Mouse (Mus musculus) MEL (cell line): ENCODE results near the gene Gm5868. TPM values are rescaled to one million over a fixed set of nuclear protein-coding genes. Genes with fewer than 3 reads are reported as not detected.

Experiments
- DNase-seq: peaks from one replicate; pipeline ENCODE4 v3.0.0; 2011; ENCODE audit warnings: low read depth, low spot score
- H3K27ac ChIP-seq: 2 replicates; pipeline ENCODE4 v1.5.1; 2012; ENCODE audit warnings: low read depth, mild to moderate bottlenecking, control low read depth, low read length, moderate library complexity; ENCODE audit not compliant: control insufficient read depth
- H3K27me3 ChIP-seq, 2 experiments: fragments of 150-350 bp in 1 of 2; sonication (generic) in 1 of 2; 2 replicates each; pipeline ENCODE4 v1.6.1; 2012; ENCODE audit warnings: low read length in 2 of 2, mild to moderate bottlenecking in 2 of 2, improper control_type of control experiment in 1 of 2, moderate library complexity in 1 of 2; ENCODE audit not compliant: insufficient read depth in 2 of 2, control insufficient read depth in 1 of 2
- H3K36me3 ChIP-seq, 2 experiments: 2 replicates each; pipeline ENCODE4 v1.6.1; 2012 to 2014; ENCODE audit warnings: low read length in 2 of 2, improper control_type of control experiment in 1 of 2, inconsistent platforms in 1 of 2, mild to moderate bottlenecking in 1 of 2; ENCODE audit not compliant: insufficient read depth in 2 of 2, control insufficient read depth in 1 of 2
- H3K4me1 ChIP-seq, 2 experiments: fragments of 150-350 bp in 1 of 2; sonication (generic) in 1 of 2; 2 replicates each; pipeline ENCODE4 v1.6.1; 2012; ENCODE audit warnings: low read length in 2 of 2, improper control_type of control experiment in 1 of 2, mild to moderate bottlenecking in 1 of 2; ENCODE audit not compliant: insufficient read depth in 2 of 2, control insufficient read depth in 1 of 2
- H3K4me3 ChIP-seq, 2 experiments: fragments of 150-350 bp in 1 of 2; sonication (generic) in 1 of 2; 2 replicates each; pipeline ENCODE4 v1.5.1; 2012; ENCODE audit warnings: low read depth in 2 of 2, low read length in 2 of 2, mild to moderate bottlenecking in 2 of 2, moderate library complexity in 2 of 2, control low read depth in 1 of 2, improper control_type of control experiment in 1 of 2; ENCODE audit not compliant: control insufficient read depth in 1 of 2, insufficient read depth in 1 of 2
- H3K79me2 ChIP-seq: 2 replicates; pipeline ENCODE4 v1.6.1; 2012; ENCODE audit warnings: mild to moderate bottlenecking, low read length, moderate library complexity; ENCODE audit not compliant: control insufficient read depth, poor library complexity, insufficient read depth
- H3K9ac ChIP-seq: 2 replicates; pipeline ENCODE4 v1.6.1; 2012; ENCODE audit warnings: low read depth, mild to moderate bottlenecking, control low read depth, low read length, moderate library complexity; ENCODE audit not compliant: control insufficient read depth, poor library complexity, severe bottlenecking
- H3K9me3 ChIP-seq: fragments of 150-350 bp; sonication (generic); replicated peaks from 2 replicates; pipeline ENCODE4 v1.6.1; 2012; ENCODE audit warnings: mild to moderate bottlenecking, low read length, improper control_type of control experiment, moderate library complexity; ENCODE audit not compliant: insufficient read depth
- BHLHE40 ChIP-seq: IDR thresholded peaks from 2 replicates; pipeline ENCODE4 v1.6.1; 2012; ENCODE audit warnings: low read depth, mild to moderate bottlenecking, inconsistent platforms, low read length, improper control_type of control experiment, borderline replicate concordance
- CHD1 ChIP-seq: IDR thresholded peaks from 2 replicates; pipeline ENCODE4 v1.6.1; 2012; ENCODE audit warnings: low read depth, mild to moderate bottlenecking, inconsistent platforms, low read length, improper control_type of control experiment
- CHD2 ChIP-seq: IDR thresholded peaks from 2 replicates; pipeline ENCODE4 v1.6.1; 2011; ENCODE audit warnings: low read length, improper control_type of control experiment
- CTCF ChIP-seq, 3 experiments: IDR thresholded peaks in 2 of 3; conservative IDR thresholded peaks in 1 of 3; 2 replicates each; pipeline ENCODE4 v1.5.1; 2011 to 2012; ENCODE audit warnings: low read length in 3 of 3, low read depth in 2 of 3, mild to moderate bottlenecking in 2 of 3, improper control_type of control experiment in 1 of 3, inconsistent platforms in 1 of 3, mixed read lengths in 1 of 3, moderate library complexity in 1 of 3; ENCODE audit not compliant: control insufficient read depth in 1 of 3, insufficient read depth in 1 of 3, poor library complexity in 1 of 3, severe bottlenecking in 1 of 3
- E2F4 ChIP-seq: IDR thresholded peaks from 2 replicates; pipeline ENCODE4 v1.6.1; 2011; ENCODE audit warnings: low read depth, low read length, improper control_type of control experiment, borderline replicate concordance
- EP300 ChIP-seq, 2 experiments: IDR thresholded peaks; 2 replicates each; pipeline ENCODE4 v1.6.1; 2011; ENCODE audit warnings: improper control_type of control experiment in 2 of 2, low read length in 2 of 2, low read depth in 1 of 2, mild to moderate bottlenecking in 1 of 2
- ETS1 ChIP-seq: IDR thresholded peaks from 2 replicates; pipeline ENCODE4 v1.6.1; 2012; ENCODE audit warnings: low read depth, mild to moderate bottlenecking, inconsistent platforms, low read length, improper control_type of control experiment, moderate library complexity
- GABPA ChIP-seq: IDR thresholded peaks from 2 replicates; pipeline ENCODE4 v1.6.1; 2012; ENCODE audit warnings: low read depth, mild to moderate bottlenecking, inconsistent platforms, low read length, improper control_type of control experiment, moderate library complexity
- GATA1 ChIP-seq: IDR thresholded peaks from 2 replicates; pipeline ENCODE4 v1.6.1; 2011; ENCODE audit warnings: low read depth, low read length, improper control_type of control experiment
- HCFC1 ChIP-seq: IDR thresholded peaks from 2 replicates; pipeline ENCODE4 v1.6.1; 2012; ENCODE audit warnings: low read depth, mild to moderate bottlenecking, inconsistent platforms, low read length, improper control_type of control experiment, moderate library complexity
- KAT2A ChIP-seq: conservative IDR thresholded peaks from 2 replicates; pipeline ENCODE4 v1.6.1; 2012; ENCODE audit warnings: low read depth, low read length, improper control_type of control experiment, inconsistent platforms
- MAX ChIP-seq: IDR thresholded peaks from 2 replicates; pipeline ENCODE4 v1.6.1; 2011; ENCODE audit warnings: low read length, improper control_type of control experiment
- MAZ ChIP-seq: IDR thresholded peaks from 2 replicates; pipeline ENCODE4 v1.6.1; 2012; ENCODE audit warnings: low read depth, mild to moderate bottlenecking, inconsistent platforms, low read length, improper control_type of control experiment
- MXI1 ChIP-seq: IDR thresholded peaks from 2 replicates; pipeline ENCODE4 v1.6.1; 2011; ENCODE audit warnings: mild to moderate bottlenecking, low read depth, low read length, improper control_type of control experiment
- MYB ChIP-seq: IDR thresholded peaks from 2 replicates; pipeline ENCODE4 v1.6.1; 2011; ENCODE audit warnings: mild to moderate bottlenecking, low read depth, low read length, improper control_type of control experiment
- MYC ChIP-seq: IDR thresholded peaks from 2 replicates; pipeline ENCODE4 v1.6.1; 2011; ENCODE audit warnings: low read depth, mild to moderate bottlenecking, low read length, improper control_type of control experiment, moderate library complexity
- NELFE ChIP-seq: IDR thresholded peaks from 2 replicates; pipeline ENCODE4 v1.6.1; 2011; ENCODE audit warnings: low read depth, low read length, improper control_type of control experiment
- NRF1 ChIP-seq: IDR thresholded peaks from 2 replicates; pipeline ENCODE4 v1.6.1; 2014; ENCODE audit warnings: low read depth, mild to moderate bottlenecking, inconsistent platforms, low read length, improper control_type of control experiment, moderate library complexity; ENCODE audit not compliant: poor library complexity, insufficient read depth, severe bottlenecking
- POLR2A ChIP-seq, 2 experiments: IDR thresholded peaks; 2 replicates each; pipeline ENCODE4 v1.6.1; 2011 to 2012; ENCODE audit warnings: low read length in 2 of 2, mild to moderate bottlenecking in 2 of 2, control low read depth in 1 of 2, improper control_type of control experiment in 1 of 2, low read depth in 1 of 2, moderate library complexity in 1 of 2; ENCODE audit not compliant: control insufficient read depth in 1 of 2, insufficient read depth in 1 of 2, poor library complexity in 1 of 2
- POLR2AphosphoS2 ChIP-seq: IDR thresholded peaks from 2 replicates; pipeline ENCODE4 v1.6.1; 2011; ENCODE audit warnings: low read length, improper control_type of control experiment
- POLR2AphosphoS5 ChIP-seq: IDR thresholded peaks from 2 replicates; pipeline ENCODE4 v1.6.1; 2012; ENCODE audit warnings: low read depth, borderline replicate concordance, mild to moderate bottlenecking, inconsistent platforms, low read length, moderate library complexity, mixed read lengths
- RAD21 ChIP-seq: IDR thresholded peaks from 2 replicates; pipeline ENCODE4 v1.6.1; 2011; ENCODE audit warnings: mild to moderate bottlenecking, low read depth, low read length, improper control_type of control experiment
- RCOR1 ChIP-seq: IDR thresholded peaks from 2 replicates; pipeline ENCODE4 v1.6.1; 2012; ENCODE audit warnings: low read depth, mild to moderate bottlenecking, inconsistent platforms, low read length, improper control_type of control experiment
- SIN3A ChIP-seq: IDR thresholded peaks from 2 replicates; pipeline ENCODE4 v1.6.1; 2012; ENCODE audit warnings: low read length, improper control_type of control experiment, inconsistent platforms
- SMC3 ChIP-seq: IDR thresholded peaks from 2 replicates; pipeline ENCODE4 v1.6.1; 2011; ENCODE audit warnings: low read depth, low read length, improper control_type of control experiment
- TAL1 ChIP-seq: IDR thresholded peaks from 2 replicates; pipeline ENCODE4 v1.6.1; 2012; ENCODE audit warnings: mild to moderate bottlenecking, inconsistent platforms, low read length, moderate library complexity, mixed read lengths
- TCF12 ChIP-seq: IDR thresholded peaks from 2 replicates; pipeline ENCODE4 v1.6.1; 2014; ENCODE audit warnings: low read depth, mild to moderate bottlenecking, inconsistent platforms, low read length, improper control_type of control experiment, moderate library complexity
- USF2 ChIP-seq, 2 experiments: IDR thresholded peaks; 2 replicates each; pipeline ENCODE4 v1.6.1; 2011 to 2012; ENCODE audit warnings: improper control_type of control experiment in 2 of 2, low read length in 2 of 2, borderline replicate concordance in 1 of 2, inconsistent platforms in 1 of 2, low read depth in 1 of 2, mild to moderate bottlenecking in 1 of 2; ENCODE audit not compliant: insufficient read depth in 1 of 2
- polyA plus RNA-seq, 2 experiments: library from polyadenylated mRNA; stranded (reverse) in 1 of 2; unstranded in 1 of 2; fragments of >175 nt in 1 of 2; fragments of >200 nt in 1 of 2; gene quantifications; 2 replicates each; pipeline versions ENCODE4 v1.2.1 to v1.2.4; 2012; ENCODE audit warnings: low replicate concordance in 2 of 2, low read depth in 1 of 2; ENCODE audit not compliant: insufficient read length in 2 of 2, insufficient read depth in 1 of 2, missing spikeins in 1 of 2
- total RNA-seq: library from RNA; depleted of rRNA; stranded (reverse); fragments of 300-350 nt; gene quantifications from 2 replicates; pipeline ENCODE4 v1.2.3, GENCODE M21; 2012

The Gm5868 gene
- total and polyA plus RNA-seq, 3 experiments, result not detected

- peak; percentile 70 for DNase-seq
- peaks cover 4 to 11% of the 10 kb centered on the region in 2 experiments for H3K4me1 ChIP-seq
- peaks cover 11% of the 10 kb centered on the region for H3K79me2 ChIP-seq
- H3K27ac ChIP-seq, result no peak overlapping the region
- H3K9me3 ChIP-seq, result no peaks in the 10 kb centered on the region
- H3K36me3 ChIP-seq, result peaks cover 0 to 29% of the 10 kb centered on the region in 2 experiments; a peak in 2 of 4 replicates
- H3K4me3 ChIP-seq, result no peak overlapping the region
- TF ChIP-seq HCFC1 (no peak), TCF12 (peak; percentile 45; the same call in 1 of the 2 replicates), MAX (peak; percentile 75), MYC (peak; percentile 66; the same call in 1 of the 2 replicates), GATA1 (0 out of 2 replicates have a peak, but pooled peaks have one; percentile 31), ETS1 (no peak), CHD2 (no peak), TAL1 (peak; percentile 72), MXI1 (peak; percentile 72), EP300 (IDR thresholded peaks at IDR 0.05; ENCODE audit: low read depth in 1 of 2, low read length in 2 of 2) (peak; percentile 27 to 41; a peak in 2 of 4 replicates), RCOR1 (peak; percentile 92)
- TF ChIP-seq, all 39 proteins: peak for 8
- no peaks in the 10 kb centered on the region for H3K27me3 ChIP-seq
- H3K9ac ChIP-seq, result no peak overlapping the region
Measured at GRCm38 (mm10) chr5:72560976-72561628, 26.2 kb downstream of the Gm5868 start.

- peak; percentile 98 for DNase-seq
- H3K4me1 ChIP-seq, result peaks cover 4 to 11% of the 10 kb centered on the region in 2 experiments
- H3K27ac ChIP-seq, result peak within 1 kb of the TSS; percentile 68
- peaks cover 5 to 29% of the 10 kb centered on the region in 2 experiments; a peak in 3 of 4 replicates for H3K36me3 ChIP-seq
- H3K4me3 ChIP-seq, result peak within 1 kb of the TSS; percentile 77 to 100
- H3K27me3 ChIP-seq, result no peaks in the 10 kb centered on the region
- no peaks in the 10 kb centered on the region for H3K9me3 ChIP-seq
- peaks cover 11% of the 10 kb centered on the region for H3K79me2 ChIP-seq
- H3K9ac ChIP-seq, result peak within 1 kb of the TSS; percentile 97
- TF ChIP-seq GABPA (no peak), MAZ (peak; percentile 65; the same call in 1 of the 2 replicates), TCF12 (peak; percentile 67), EP300 (IDR thresholded peaks at IDR 0.05; ENCODE audit: low read depth in 1 of 2, low read length in 2 of 2) (peak in 1 of 2 experiments; percentile 34; a peak in 1 of 4 replicates), HCFC1 (peak; percentile 99), RCOR1 (no peak), KAT2A (peak; percentile 96), NRF1 (peak; percentile 94), RAD21 (no peak), POLR2A (IDR thresholded peaks at IDR 0.05; ENCODE audit: control insufficient read depth in 1 of 2, insufficient read depth in 1 of 2, low read depth in 1 of 2, low read length in 2 of 2, poor library complexity in 1 of 2) (peak; percentile 49 to 87), GATA1 (no peak), MYB (no peak), CTCF (IDR thresholded peaks at IDR 0.05 in 2 of 3, conservative IDR thresholded peaks at IDR 0.05 in 1 of 3; ENCODE audit: control insufficient read depth in 1 of 3, insufficient read depth in 1 of 3, low read depth in 2 of 3, low read length in 3 of 3, poor library complexity in 1 of 3, severe bottlenecking in 1 of 3) (no peak), POLR2AphosphoS2 (peak; percentile 85), BHLHE40 (no peak), CHD2 (no peak; the same call in 1 of the 2 replicates), MYC (peak; percentile 88), NELFE (peak; percentile 88), CHD1 (no peak), ETS1 (peak; percentile 59; the same call in 1 of the 2 replicates), E2F4 (peak; percentile 60; the same call in 1 of the 2 replicates), MXI1 (peak; percentile 97), SMC3 (no peak), POLR2AphosphoS5 (no peak; the same call in 1 of the 2 replicates), USF2 (IDR thresholded peaks at IDR 0.05; ENCODE audit: borderline replicate concordance in 1 of 2, insufficient read depth in 1 of 2, low read depth in 1 of 2, low read length in 2 of 2) (no peak), SIN3A (peak; percentile 96)
Measured at GRCm38 (mm10) chr5:72559544-72560049, 27.8 kb downstream of the Gm5868 start, which contains the start of gene Nfxl1. Gene Nfxl1 (minus strand): TSS chr5:72559684.
